Mouse (Mus musculus) spleen, postnatal 10 days (tissue): ENCODE measurements around the gene E430018J23Rik.

Source experiments
- DNase-seq, 2 experiments: peaks; one replicate each; pipeline ENCODE4 v3.0.0; 2021 to 2022; ENCODE audit warnings: low spot score in 2 of 2

The E430018J23Rik gene

DNA sequence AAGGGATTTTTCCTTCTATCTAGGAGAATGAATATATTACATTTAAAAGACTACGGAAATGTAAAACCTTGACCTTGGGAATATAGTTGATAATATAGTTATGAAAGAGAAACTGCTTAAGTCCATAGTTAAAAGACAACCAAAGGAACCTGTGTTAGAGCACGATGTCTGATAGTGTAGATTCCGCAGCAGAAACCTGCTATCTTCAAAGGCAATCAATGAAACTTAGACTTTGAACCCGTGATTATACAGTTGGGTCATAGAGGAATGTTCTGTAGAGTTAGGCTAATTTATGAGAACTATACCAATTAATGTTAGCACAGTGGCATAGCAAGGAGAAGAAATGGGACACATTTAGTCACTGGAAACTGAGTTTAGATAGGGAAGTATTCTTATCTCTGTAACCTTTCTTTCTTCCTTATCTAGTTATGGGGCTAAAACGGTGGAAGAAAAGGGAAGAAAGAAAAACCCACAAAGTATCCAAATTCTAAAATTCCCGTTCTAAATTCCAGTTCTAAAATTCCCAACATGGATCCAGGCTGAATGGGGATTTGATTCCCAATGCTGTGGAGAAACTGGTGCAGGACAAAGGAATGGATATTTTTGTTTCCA lies 15.0 kb downstream of the E430018J23Rik start:
- no peak for DNase-seq

DNA sequence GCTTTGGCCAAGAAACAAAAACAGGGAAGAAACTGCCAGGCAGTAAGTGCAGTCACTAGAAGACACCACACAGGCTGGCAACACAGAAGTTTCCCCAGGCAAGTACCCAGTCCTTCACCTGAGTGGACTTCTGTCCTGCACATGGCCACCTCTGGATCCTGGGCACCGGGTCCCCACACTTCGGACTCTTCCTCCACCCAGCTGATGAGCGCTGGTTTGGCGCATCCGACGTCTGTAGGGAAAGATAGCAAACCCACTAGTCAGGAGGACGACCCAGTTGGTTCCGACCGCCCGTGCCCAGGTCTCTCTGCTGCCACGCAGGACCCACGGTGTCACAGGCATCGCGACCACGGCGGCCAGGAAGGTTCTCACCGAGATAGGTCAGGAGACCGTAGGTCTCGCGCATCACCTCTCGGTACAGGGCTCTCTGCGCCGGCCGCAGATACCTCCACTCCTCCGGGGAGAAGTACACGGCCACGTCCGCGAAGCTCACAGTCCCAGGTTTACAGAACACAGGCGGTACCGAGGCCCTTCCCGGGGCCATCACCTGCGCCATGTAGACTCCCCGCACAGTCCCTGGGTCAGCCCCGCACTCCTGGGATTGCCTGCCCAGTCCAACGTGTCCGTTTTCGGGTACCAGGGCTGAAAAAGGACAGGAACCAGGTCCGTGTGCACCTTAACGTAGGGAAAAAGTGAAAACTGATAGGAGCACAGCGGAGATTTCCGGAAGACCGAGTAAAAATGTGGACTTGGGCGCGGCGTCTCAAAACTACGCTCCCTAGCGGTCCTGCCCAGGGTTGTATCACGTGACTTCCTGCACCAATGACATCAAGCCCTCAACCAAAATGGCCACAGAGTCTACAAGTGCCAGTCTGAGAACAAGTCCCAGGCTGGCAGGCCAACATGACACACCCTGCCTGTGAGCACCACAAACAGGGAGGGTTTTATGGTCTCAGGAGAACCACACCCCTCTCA lies 17.9 kb downstream of the E430018J23Rik start, which contains the start of gene Zfp747:
Gene Zfp747 (minus strand): TSS at position 780 of the 975 bp plus-strand sequence.
- DNase-seq: peak; percentile 94 to 97

DNA sequence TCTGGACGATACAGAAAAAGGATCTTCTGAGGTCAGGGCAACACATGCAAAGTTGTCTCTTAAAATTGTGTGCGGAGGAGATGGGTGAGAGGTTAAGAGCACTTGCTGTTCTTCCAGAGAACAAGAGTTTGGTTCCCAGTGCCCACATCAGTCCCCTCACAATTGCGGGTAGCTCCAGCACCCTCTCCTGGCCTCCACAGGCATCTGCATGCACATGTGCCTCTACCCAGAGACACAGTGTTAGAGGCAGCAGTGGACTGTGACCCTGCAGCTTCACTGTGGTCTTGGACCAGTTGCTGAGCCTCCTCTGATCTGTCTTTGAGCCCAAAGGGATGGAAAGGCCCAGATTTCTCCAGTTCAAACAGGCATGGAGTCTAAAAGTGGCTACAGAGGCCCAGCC lies 21.6 kb downstream of the E430018J23Rik start:
- DNase-seq: peak; percentile 49 to 53

DNA sequence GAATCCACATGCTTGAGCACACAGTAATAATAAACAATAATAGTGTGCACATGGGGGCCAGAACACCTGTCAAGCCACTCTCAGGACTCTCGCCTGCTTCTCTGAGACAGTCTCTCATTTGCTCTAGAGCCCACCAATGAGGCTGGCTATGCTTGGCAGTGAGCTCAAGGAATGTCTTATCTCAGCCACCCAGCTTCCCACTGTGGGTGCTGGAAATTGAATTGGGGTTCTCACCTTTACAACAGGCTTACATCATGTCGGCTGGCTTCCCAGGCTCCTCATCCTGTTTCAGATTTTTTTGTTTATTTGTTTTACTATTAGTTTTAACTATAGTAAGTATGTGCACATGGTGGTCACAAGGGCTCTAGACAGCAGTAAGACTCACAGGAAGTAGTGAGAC lies 22.2 kb downstream of the E430018J23Rik start:
- DNase-seq: no peak

DNA sequence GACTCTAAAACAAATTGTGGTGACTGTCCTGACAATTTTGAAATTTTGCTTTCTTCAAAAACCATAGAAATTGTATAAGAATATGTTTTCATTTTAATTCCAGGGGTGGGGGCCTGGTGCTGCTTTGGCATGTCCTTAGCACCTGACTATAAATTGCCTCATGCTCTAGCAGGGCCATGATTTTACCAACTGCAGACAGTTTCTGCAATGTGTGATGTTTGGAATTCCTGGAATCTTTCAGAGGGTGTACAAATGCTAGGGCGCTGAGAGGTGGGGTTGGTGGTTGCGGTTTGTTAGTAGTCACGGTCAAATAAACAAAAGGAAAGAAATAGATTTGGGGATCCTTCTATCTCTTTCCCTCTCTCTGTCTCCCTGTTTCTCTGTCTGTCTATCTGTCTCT lies 27.2 kb downstream of the E430018J23Rik start:
- no peak for DNase-seq

DNA sequence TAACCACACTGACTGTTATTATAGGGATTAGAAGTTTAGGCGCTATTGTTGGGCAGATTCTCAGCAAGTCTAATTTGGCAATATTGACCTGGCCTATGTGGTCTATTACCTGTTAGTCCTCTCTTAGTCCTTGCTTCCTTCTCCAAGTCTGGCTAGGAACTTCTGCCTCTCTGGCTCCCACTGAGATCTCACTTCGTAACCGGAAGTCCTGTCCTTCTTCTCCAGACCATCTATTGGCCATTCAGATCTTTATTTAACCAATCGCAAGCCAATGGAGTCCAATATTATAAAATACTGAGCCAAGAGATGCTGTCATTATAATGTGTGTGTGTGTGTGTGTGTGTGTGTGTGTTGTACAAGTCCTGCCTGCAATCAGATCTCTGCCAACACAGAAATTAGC lies 29.3 kb downstream of the E430018J23Rik start:
- DNase-seq: no peak

DNA sequence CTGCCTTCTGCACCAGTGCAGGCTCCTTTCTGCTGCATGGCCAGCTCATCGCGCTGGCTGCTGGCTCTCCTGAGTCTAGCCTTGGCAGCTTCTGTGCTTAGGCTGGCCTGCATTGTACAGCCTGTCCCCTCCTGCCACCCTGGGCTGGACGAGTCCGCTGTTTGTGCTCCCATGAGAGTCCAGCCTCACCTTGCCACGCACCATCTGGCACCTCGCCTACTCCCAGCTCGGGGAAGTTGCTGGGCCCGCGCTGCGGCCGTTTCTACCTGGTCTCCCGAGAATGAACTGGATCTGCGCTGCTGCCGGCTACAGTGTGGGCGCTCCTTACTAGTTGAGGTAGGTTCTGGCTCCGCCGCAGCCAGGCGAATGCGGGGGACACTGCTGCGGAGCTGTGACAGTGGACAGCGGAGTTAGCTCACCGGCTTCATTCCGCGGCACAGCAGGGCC lies 29.9 kb downstream of the E430018J23Rik start:
- DNase-seq: peak in 1 of 2 experiments; percentile 22

DNA sequence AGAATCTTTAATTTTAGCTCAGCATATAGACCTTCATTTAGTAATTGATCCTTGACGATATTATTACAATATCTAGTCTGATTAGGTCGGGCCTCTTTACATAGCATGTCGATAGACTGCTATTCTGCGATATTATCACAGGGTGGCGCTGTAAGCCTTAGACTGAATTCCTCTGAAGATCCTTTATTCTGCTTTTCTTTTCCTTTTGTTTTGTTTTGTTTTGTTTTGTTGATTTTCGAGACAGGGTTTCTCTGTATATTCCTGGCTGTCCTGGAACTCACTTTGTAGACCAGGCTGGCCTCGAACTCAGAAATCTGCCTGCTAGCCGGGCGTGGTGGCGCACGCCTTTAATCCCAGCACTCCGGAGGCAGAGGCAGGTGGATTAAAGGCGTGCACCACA lies 31.0 kb downstream of the E430018J23Rik start:
- DNase-seq: peak in 1 of 2 experiments; percentile 36

DNA sequence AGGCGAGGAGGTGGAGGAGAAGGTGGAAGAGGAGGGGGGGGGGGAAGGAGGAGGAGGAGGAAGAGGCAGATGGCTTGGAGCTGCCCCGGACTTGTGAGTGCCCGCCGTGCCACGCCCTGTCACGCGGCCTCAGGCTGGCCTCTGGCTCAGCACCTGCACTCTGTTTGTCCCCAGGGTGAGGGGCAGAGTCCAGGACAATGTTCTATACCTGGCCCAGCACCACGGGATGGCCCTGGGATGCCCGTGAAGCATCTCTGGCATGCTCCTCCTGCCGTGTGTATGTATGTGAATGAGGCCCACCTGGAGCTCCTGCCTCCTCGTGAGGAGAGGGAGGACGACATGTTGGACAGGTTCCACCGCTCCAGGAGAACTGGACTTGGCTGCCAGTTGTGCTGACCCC lies 32.0 kb downstream of the E430018J23Rik start:
- no peak for DNase-seq

DNA sequence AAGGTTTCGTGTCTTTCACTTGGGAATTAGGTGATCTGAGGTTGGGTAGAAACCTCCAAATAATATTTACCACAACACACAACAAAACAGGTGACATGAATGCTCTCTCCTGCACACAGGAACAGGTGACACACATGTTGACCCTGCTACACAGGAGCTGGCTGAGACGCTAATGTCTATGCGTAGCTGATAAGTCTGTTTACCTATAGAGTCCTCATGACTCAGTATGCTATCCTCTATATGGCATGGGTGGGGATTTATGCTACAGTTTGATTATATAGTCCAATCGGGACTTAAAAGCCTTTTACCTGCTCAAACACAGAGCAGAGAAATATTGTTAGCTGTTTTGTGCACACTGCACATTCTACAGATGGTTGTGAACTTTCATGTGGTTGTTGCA lies 33.2 kb downstream of the E430018J23Rik start:
- DNase-seq: no peak

DNA sequence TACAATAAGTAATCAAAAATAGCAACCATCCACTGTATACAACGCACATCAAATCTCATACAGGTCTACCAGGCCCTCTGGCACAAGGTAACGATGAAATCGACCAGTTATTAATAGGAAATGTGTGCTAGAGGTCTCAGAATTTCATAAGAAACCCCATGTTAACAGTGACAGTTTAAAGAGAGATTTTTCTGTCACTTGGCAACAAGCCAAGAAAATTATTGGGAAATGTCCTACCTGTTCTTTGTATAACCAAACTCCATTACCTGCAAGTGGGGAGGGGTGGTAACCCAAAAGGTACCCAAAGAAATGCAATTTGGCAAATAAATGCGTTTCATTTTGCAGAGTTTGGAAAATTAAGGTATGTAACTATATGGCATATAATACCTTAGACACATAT lies 35.0 kb downstream of the E430018J23Rik start:
- DNase-seq: no peak

DNA sequence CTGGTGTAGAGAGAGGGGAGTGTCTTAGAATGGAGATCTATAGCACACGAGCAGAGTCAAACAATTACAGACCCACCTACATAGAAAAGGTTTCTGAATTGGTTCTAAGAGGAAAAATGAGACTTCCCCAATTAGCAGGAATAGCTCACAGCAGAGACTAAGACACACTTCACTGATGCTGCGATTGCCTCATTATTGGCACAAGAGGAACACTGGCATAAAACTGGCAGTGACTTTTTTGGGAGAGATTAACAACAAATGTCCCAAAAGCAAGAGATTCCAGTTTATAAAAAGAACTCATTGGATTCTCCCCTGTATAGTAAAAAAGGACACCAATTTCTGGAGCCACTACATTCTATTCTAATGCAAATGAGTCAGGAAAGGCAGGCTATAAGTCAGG lies 35.6 kb downstream of the E430018J23Rik start:
- DNase-seq: no peak

DNA sequence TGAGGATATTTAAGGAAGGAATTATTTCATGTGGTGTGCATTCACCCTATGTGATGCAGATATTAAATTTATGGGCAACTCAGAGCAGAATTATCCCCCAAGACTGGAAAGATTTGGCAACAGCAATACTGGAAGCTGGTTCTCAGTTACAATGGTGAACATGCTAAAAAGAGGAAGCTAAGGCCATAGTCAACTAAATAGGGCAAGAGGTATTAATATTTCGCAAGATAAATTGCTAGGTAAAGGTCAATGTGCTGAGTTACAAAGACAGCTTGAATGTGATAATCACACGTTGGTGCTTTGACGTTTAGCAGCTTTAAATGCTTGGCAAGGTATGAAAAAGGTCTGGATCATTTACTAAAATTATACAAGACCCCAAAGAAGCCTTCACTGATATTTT lies 37.6 kb downstream of the E430018J23Rik start:
- no peak for DNase-seq

DNA sequence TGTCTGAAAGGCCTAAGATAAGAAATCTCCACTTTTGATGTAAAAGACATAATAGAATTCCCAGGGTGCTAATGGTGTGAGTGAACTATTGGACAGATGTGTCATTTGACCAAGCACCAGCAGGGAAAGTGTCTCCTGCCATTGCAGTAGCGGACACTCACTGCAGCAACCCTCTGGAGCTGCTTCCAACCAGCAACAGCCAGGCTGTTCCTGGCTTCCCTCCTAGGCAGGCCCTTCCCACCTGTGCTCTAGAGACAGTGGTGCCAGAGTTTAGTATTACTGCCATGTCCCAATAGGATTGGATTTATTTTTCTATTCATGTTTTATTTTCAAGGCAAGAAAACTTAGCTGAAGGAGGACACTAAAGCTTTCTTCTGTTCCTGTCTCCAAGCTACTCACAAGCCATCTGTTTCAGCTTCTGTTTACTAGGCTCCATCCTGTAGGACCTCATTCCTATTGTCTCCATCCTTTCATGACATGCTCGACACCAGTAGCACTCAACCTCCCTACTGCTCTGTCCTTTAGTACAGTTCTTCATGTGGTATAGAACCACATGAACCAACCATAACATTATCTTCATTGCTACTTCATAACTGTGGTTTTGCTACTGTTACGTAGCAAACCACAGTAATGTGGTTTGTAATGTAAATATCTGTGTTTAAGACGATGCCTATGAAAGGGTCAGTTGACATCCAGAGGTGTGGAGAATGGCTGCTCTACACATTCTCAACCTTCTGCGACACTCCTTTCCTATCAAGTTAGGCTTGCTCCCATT lies 42.0 kb downstream of the E430018J23Rik start:
- DNase-seq: no peak

DNA sequence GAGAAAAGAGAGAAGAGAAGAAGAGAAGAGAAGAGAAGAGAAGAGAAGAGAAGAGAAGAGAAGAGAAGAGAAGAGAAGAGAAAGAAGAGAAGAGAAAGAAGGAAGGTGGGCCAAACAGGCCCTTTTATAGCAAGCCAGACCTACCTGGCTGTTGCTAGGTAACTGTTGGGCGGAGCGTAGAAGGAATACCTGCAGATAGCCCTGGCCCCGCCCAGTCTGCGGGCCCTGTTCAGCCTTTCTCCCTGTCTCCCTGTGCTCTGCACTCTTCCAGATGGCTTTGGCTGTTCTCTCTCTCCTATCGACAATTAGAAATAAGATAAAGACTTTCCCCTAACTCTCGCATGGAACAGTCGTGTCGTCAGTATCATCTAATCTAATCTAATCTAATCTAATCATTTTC lies 46.8 kb downstream of the E430018J23Rik start:
- DNase-seq: no peak

DNA sequence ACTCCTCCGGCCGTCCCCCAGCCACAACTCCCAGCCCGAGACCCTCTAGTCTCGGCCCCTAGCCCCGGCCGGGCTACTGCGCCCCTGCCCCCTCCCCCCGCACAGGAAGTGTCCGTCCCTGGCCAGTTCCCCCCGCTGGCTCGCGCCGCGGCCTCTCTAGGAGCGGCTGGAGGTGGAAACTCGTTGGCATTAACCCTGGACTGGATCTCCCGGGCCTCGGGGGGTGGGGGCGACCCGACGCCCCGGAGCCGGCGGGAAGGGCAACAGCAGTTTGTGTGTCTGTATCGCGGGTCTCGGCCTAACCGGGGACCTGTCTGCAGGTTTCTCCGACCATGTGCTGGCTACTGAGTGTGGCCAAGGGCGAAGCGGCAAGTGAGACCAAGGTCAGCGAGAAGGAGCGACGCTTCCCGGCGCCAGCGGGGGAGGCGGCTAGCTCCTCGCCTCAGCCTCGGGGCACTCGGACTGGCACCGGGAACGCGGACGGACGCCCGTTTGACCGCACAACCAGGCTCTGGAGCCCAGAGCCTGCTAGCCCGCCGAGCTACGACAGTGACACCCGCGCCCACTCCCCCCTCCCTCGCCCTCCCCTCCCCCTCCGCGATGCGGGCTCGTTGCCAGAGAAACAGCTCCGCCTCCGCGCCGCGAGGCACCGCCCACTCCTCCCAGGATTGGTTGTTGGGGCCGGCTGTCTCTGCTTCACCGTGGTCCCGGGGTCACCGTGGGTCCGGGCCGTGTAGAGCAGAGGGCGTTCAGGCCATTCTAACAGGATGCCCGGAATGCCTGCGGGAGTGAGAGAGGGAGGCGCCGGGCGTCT lies 47.7 kb downstream of the E430018J23Rik start, which contains the start of gene Zfp768:
Gene Zfp768 (minus strand): TSS at position 78 of the 814 bp plus-strand sequence.
- peak; percentile 92 to 93 for DNase-seq

DNA sequence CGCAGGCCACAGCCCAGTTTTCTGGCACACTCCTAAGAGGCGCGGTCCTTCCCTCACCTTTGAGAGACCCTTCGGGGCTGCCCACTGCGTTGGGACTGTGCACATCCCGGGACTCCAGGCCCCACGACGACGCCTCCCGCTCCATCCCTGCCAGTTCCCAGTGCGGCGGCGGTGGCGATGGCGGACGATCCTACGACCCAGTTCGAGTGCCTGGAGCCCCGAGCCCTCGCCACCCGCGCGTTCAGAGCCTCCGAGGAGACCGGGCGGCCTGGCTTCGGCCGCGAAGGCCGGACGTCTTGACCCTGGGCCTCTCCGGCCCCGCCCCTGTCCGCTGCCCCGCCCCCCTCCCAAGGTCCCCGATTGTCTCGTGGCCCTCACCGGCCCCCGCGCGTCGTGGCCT lies 48.3 kb downstream of the E430018J23Rik start:
- peak in 1 of 2 experiments; percentile 47 for DNase-seq

DNA sequence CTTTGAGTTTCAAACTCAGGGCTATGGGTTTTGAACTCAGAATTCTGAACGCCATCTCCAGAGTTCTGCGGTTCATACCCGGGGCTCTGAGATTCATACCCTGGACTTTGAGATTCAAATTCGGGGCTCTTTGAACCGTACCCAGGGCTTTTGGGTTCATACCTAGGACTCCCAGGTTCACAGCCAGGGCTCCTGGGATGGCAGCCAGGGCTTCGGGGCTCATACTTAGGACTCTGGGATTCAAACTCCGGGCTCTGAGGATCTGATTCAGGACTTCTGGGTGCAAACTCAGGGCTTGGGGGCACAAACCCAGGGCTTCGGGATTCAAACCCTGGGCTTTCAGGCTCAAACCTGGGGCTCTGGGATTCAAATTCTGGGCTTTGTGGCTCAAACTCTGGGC lies 49.1 kb downstream of the E430018J23Rik start:
- no peak for DNase-seq

DNA sequence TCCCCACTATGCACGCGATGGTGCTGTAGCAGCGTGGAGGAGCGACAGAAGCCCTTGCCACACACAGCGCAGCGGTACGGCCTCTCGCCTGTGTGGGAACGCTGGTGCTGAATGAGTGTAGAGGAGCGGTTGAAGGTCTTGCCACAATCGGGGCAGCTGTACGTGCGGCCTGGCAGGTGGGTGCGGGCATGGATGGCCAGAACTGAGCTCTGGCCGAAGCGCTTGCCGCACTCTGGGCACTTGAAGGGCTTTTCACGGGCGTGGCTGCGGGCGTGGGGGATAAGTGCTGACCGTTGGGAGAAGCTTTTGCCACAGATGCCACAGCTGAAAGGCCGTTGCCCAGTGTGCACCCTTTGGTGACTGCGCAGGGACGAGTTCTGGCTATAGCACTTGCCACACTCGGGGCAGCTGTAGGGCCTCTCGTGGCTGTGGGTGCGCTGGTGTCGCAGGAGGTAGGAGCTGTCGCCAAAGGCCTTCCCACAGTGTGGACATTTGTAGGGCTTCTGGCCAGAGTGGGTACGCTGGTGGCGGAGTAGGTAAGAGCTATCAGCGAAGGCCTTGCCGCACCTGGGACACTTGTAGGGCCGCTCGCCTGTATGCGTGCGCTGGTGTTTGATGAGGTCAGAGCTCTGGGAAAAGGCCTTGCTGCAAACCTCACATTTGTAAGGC lies 49.9 kb downstream of the E430018J23Rik start:
- DNase-seq: no peak

DNA sequence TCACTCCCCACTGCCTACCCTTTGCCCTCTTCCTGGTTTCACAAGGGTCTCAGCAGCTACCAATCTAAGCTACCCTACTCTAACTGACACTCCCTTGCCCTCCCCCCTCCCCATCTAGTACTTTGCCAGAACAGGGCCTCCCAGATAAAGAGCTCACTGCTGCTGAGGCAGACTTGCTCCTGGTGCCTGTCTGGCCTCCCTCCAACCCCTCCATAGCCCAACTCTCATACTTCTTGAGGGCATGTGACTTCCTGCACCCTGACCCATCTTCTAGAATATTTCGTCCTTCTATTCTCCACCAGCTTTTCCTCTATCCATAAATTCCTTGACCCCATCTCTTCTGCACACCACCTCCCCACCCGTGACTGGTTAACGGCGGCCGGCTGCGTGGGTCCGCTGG lies 50.5 kb downstream of the E430018J23Rik start:
- DNase-seq: no peak

DNA sequence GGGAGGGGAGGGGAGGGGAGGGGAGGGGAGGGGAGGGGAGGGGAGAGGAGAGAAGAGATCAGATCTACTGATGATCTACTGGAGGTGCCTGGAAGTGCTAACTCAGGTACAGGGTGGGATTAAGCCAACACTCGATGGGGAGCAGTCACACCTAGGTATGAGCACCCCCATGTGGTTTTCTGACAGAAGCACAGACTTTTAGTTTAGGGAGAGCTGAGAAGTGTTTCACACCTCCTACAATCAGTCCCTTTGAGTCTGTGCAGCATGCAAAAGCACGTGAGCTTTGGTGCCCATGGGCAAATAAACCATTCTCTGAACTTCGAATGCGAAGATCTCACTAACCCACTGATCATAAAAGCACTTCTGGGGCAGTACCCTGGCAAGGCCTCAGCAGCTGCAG lies 51.1 kb downstream of the E430018J23Rik start:
- DNase-seq: no peak
